ENCODE assay signal across 8 mouse cellular contexts in the genomic region with DNA sequence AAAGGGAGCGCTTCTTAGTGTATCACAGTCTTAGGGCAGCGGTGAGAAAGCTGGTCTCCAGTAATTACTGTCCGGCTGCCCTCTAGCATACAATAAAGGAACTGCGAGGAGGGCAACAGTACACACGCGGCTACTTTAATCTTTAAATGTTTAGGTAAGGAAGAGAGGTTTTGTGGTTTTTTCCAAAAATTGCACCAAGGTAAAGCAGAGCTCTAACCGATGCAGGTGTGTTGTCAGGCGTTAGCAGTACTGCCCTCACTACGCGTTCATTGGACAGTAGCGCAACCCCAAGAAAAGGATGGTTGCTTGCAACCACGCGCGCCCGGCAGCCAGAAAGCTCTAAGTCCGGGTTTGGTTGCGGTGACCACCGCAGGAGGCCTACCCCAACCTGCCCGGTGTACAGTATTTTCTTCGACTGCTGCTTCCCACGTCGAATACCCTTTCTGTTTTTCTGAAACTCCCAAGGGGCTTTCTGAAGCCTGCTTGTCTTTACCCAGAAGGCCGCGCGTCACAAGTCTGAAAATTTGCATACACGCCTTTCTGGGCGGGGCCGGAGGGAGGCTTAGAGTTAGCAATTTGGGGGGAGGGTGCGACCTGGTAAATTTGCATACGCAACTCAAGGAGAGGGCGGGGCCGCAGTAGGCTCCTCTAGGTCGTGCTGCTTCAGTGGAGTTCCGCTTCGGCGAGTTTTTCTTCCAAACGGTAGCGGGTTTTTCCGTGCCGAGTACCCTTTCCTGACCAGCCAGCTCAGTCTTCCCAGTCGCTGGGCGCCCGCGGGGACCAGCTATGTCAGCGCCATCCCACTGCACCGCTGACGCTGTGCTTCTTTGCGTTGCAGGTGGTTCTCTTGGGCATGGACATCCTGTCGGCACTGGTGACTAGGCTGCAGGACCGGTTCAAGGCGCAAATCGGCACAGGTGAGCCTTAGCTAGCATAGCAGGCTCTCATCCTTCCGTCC.
DNase-seq lines count a peak whose midpoint lies in the region; ATAC-seq and TF ChIP-seq lines count a peak whose summit lies in the region.

No protein-coding gene starts in this region.

- peaks cover 36% of the 10 kb centered on the region for H3K4me1 ChIP-seq in E14TG2a.4 (replicated peaks; ENCODE audit: low read depth, low read length)
- peaks cover 43% of the 10 kb centered on the region for H3K4me1 ChIP-seq in forebrain, embryonic 12.5 days
- peaks cover 21% of the 10 kb centered on the region for H3K4me1 ChIP-seq in heart, postnatal 0 days (ENCODE audit: control insufficient read depth, insufficient read depth)
- H3K4me1 ChIP-seq in liver, embryonic 16.5 days (ENCODE audit: control insufficient read depth, low read depth, low read length), result peaks cover 48% of the 10 kb centered on the region
- H3K4me1 ChIP-seq in neural tube, embryonic 13.5 days (replicated peaks), result peaks cover 47% of the 10 kb centered on the region
- H3K4me1 ChIP-seq in testis, adult 2 months (ENCODE audit: control insufficient read depth, insufficient read depth, low read length), result peaks cover 6% of the 10 kb centered on the region

- H3K9ac ChIP-seq in forebrain, embryonic 12.5 days, result peak overlapping the region; percentile 59
- peak overlapping the region; percentile 80 for H3K9ac ChIP-seq in heart, postnatal 0 days (replicated peaks; ENCODE audit: low read depth, low read length)
- H3K9ac ChIP-seq in liver, embryonic 16.5 days (ENCODE audit: low read depth, low read length), result peak overlapping the region; percentile 84
- H3K9ac ChIP-seq in neural tube, embryonic 13.5 days, result peak overlapping the region; percentile 75

- peak overlapping the region; percentile 97 for H3K27ac ChIP-seq in forebrain, embryonic 12.5 days
- peak overlapping the region; percentile 99 for H3K27ac ChIP-seq in heart, postnatal 0 days (ENCODE audit: low read depth)
- peak overlapping the region; percentile 96 for H3K27ac ChIP-seq in liver, embryonic 16.5 days (ENCODE audit: low read length)
- H3K27ac ChIP-seq in neural tube, embryonic 13.5 days (replicated peaks), result peak overlapping the region; percentile 91
- H3K27ac ChIP-seq in testis, adult 2 months (ENCODE audit: control insufficient read depth, insufficient read depth, low read depth, low read length), result peak overlapping the region; percentile 94

- H3K27me3 ChIP-seq in E14TG2a.4 (ENCODE audit: insufficient read depth, low read length), result peaks cover 14% of the 10 kb centered on the region; the same call in 1 of the 2 replicates
- no peaks in the 10 kb centered on the region for H3K27me3 ChIP-seq in forebrain, embryonic 12.5 days
- H3K27me3 ChIP-seq in heart, postnatal 0 days (ENCODE audit: control insufficient read depth, insufficient read depth, low read length), result no peaks in the 10 kb centered on the region
- H3K27me3 ChIP-seq in liver, embryonic 16.5 days (ENCODE audit: control insufficient read depth, insufficient read depth, low read depth, low read length), result no peaks in the 10 kb centered on the region
- H3K27me3 ChIP-seq in neural tube, embryonic 13.5 days, result no peaks in the 10 kb centered on the region
- H3K27me3 ChIP-seq in testis, adult 2 months (ENCODE audit: control insufficient read depth, insufficient read depth, low read length), result no peaks in the 10 kb centered on the region

- ATAC-seq in forebrain, embryonic 12.5 days (ENCODE audit: low FRiP score), result peak; percentile 91
- ATAC-seq in heart, postnatal 0 days (ENCODE audit: insufficient read depth, low read depth), result peak; percentile 85
- peak; percentile 89 for ATAC-seq in liver, embryonic 16.5 days (ENCODE audit: low read depth)
- peak; percentile 90 for ATAC-seq in neural tube, embryonic 13.5 days (ENCODE audit: low read depth)

- TF ChIP-seq CTCF in E14TG2a.4 (conservative IDR thresholded peaks at IDR 0.05; ENCODE audit: low read length), result peak; percentile 8; the same call in 1 of the 2 replicates
- peak; percentile 58 for TF ChIP-seq CTCF in heart, postnatal 0 days (IDR thresholded peaks at IDR 0.05; ENCODE audit: low read depth)
- no peak for TF ChIP-seq CTCF in testis, adult 2 months (IDR thresholded peaks at IDR 0.05; ENCODE audit: control insufficient read depth, insufficient read depth, insufficient replicate concordance, low read depth, low read length)

- H3K4me2 ChIP-seq in forebrain, embryonic 12.5 days, result peak overlapping the region; percentile 71
- H3K4me2 ChIP-seq in heart, postnatal 0 days (ENCODE audit: low read depth, low read length), result peak overlapping the region; percentile 79
- H3K4me2 ChIP-seq in liver, embryonic 16.5 days (ENCODE audit: low read depth, low read length), result peak overlapping the region; percentile 92
- peak overlapping the region; percentile 76 for H3K4me2 ChIP-seq in neural tube, embryonic 13.5 days

- H3K9me3 ChIP-seq in E14TG2a.4 (ENCODE audit: low read length), result peaks cover 4% of the 10 kb centered on the region; the same call in 1 of the 2 replicates
- no peaks in the 10 kb centered on the region for H3K9me3 ChIP-seq in forebrain, embryonic 12.5 days
- no peaks in the 10 kb centered on the region for H3K9me3 ChIP-seq in heart, postnatal 0 days (replicated peaks; ENCODE audit: control insufficient read depth, low read length)
- H3K9me3 ChIP-seq in liver, embryonic 16.5 days (replicated peaks; ENCODE audit: control insufficient read depth, low read length), result no peaks in the 10 kb centered on the region
- H3K9me3 ChIP-seq in neural tube, embryonic 13.5 days, result no peaks in the 10 kb centered on the region

- peak; percentile 97 for DNase-seq in c-Kit-positive CD71-positive TER-119-positive erythroid progenitor cells, embryonic 14.5 days (ENCODE audit: low spot score)
- DNase-seq in heart, postnatal 0 days (ENCODE audit: low spot score), result peak; percentile 92
- DNase-seq in kidney, postnatal 4 days, result peak; percentile 93 to 95

- TF ChIP-seq POLR2A in testis, adult 2 months (IDR thresholded peaks at IDR 0.05; ENCODE audit: control insufficient read depth, low read depth, low read length), result peak; percentile 100

- TF ChIP-seq EP300 in heart, postnatal 0 days (IDR thresholded peaks at IDR 0.05; ENCODE audit: low read depth), result peak; percentile 77

- H3K36me3 ChIP-seq in E14TG2a.4 (ENCODE audit: insufficient read depth, low read length), result peaks cover 36% of the 10 kb centered on the region
- peaks cover 27% of the 10 kb centered on the region for H3K36me3 ChIP-seq in forebrain, embryonic 12.5 days (replicated peaks)
- H3K36me3 ChIP-seq in heart, postnatal 0 days (replicated peaks; ENCODE audit: control insufficient read depth, insufficient read depth, low read length), result peaks cover 32% of the 10 kb centered on the region
- H3K36me3 ChIP-seq in liver, embryonic 16.5 days (ENCODE audit: control insufficient read depth, insufficient read depth), result peaks cover 2% of the 10 kb centered on the region; the same call in 1 of the 2 replicates
- peaks cover 36% of the 10 kb centered on the region for H3K36me3 ChIP-seq in neural tube, embryonic 13.5 days
- no peaks in the 10 kb centered on the region; the same call in 1 of the 2 replicates for H3K36me3 ChIP-seq in testis, adult 2 months (ENCODE audit: control insufficient read depth, insufficient read depth, low read length)

- under 1% methylated on average over 53 of the region's 53 CpGs for WGBS in forebrain, embryonic 12.5 days
- 2% methylated on average over 53 of the region's 53 CpGs for WGBS in heart, postnatal 0 days
- WGBS in liver, embryonic 16.5 days (ENCODE audit: insufficient replicate concordance), result under 1% methylated on average over 53 of the region's 53 CpGs
- 1% methylated on average over 53 of the region's 53 CpGs for WGBS in neural tube, embryonic 13.5 days

- H3K4me3 ChIP-seq in E14TG2a.4 (replicated peaks; ENCODE audit: low read length), result peak overlapping the region; percentile 83
- H3K4me3 ChIP-seq in forebrain, embryonic 12.5 days (replicated peaks), result peak overlapping the region; percentile 43
- peak overlapping the region; percentile 60 for H3K4me3 ChIP-seq in heart, postnatal 0 days (ENCODE audit: low read depth, low read length)
- H3K4me3 ChIP-seq in liver, embryonic 16.5 days (ENCODE audit: low read depth, low read length), result peak overlapping the region; percentile 75
- H3K4me3 ChIP-seq in neural tube, embryonic 13.5 days, result peak overlapping the region; percentile 51
- H3K4me3 ChIP-seq in testis, adult 2 months (ENCODE audit: control insufficient read depth, low read depth, low read length), result peak overlapping the region; percentile 83

Comparison
In these comparisons a context has a peak if more than half of its experiments do, and no peak if none do; other contexts are left out.
1. Peak in every context shown above with its lines: DNase-seq, ATAC-seq, H3K4me3 ChIP-seq and H3K27ac ChIP-seq.